ENCODE assay signal across 23 mouse cellular contexts in genomic region chr17:70305021-70305420, GRCm38 (mm10).
A peak's percentile ranks its signal among the peaks of the same experiment; 100 is the strongest.
DNase-seq lines count a peak whose midpoint lies in the region; ATAC-seq and TF ChIP-seq lines count a peak whose summit lies in the region.
"Had no signal": no experiment of that assay in that cellular context is flagged by ENCODE, and none has a peak within 500 bp of the region (broad histone marks: within the 10 kb centered on the region; RNA-seq: fewer than 3 reads in every experiment).

No protein-coding gene starts in this region.

- H3K27ac ChIP-seq in hindbrain, postnatal 0 days: no peak overlapping the region
- H3K27ac ChIP-seq in hindbrain, embryonic 13.5 days: no peak overlapping the region
- H3K27ac ChIP-seq in forebrain, embryonic 15.5 days (replicated peaks): no peak overlapping the region
- H3K27ac ChIP-seq: embryonic facial prominence, embryonic 15.5 days; forebrain, embryonic 10.5 days; hindbrain, embryonic 10.5 days; hindbrain, embryonic 15.5 days had no signal

- ATAC-seq in hindbrain, postnatal 0 days: no peak
- no peak for ATAC-seq in hindbrain, embryonic 13.5 days (ENCODE audit: low FRiP score)
- ATAC-seq in forebrain, embryonic 15.5 days (replicated peaks): no peak
- ATAC-seq: activated CD4-positive, CD25-positive, alpha-beta regulatory T cell, adult 4 months; forebrain, embryonic 16.5 days; inflammation-experienced regulatory T-cells, adult 6 months; intestine, postnatal 0 days had no signal

- no peaks in the 10 kb centered on the region for H3K9me3 ChIP-seq in hindbrain, postnatal 0 days (ENCODE audit: low read length)
- H3K9me3 ChIP-seq in hindbrain, embryonic 13.5 days: no peaks in the 10 kb centered on the region
- H3K9me3 ChIP-seq in forebrain, embryonic 15.5 days: no peaks in the 10 kb centered on the region
- H3K9me3 ChIP-seq: embryonic facial prominence, embryonic 15.5 days; forebrain, embryonic 10.5 days; heart, embryonic 12.5 days; hindbrain, embryonic 10.5 days; hindbrain, embryonic 15.5 days had no signal

- H3K36me3 ChIP-seq in hindbrain, postnatal 0 days (ENCODE audit: insufficient read depth, low read length): no peaks in the 10 kb centered on the region
- no peaks in the 10 kb centered on the region for H3K36me3 ChIP-seq in hindbrain, embryonic 13.5 days
- no peaks in the 10 kb centered on the region for H3K36me3 ChIP-seq in forebrain, embryonic 15.5 days
- H3K36me3 ChIP-seq: embryonic facial prominence, embryonic 15.5 days; forebrain, embryonic 10.5 days; heart, embryonic 12.5 days; hindbrain, embryonic 10.5 days; hindbrain, embryonic 15.5 days had no signal

- TF ChIP-seq CTCF in hindbrain, postnatal 0 days (IDR thresholded peaks at IDR 0.05; ENCODE audit: low read depth): no peak

- WGBS in hindbrain, postnatal 0 days: 59% methylated on average over 5 of the region's 5 CpGs
- WGBS in hindbrain, embryonic 13.5 days: 74% methylated on average over 5 of the region's 5 CpGs
- WGBS in forebrain, embryonic 15.5 days: 78% methylated on average over 5 of the region's 5 CpGs

- no peak overlapping the region for H3K9ac ChIP-seq in hindbrain, postnatal 0 days (replicated peaks; ENCODE audit: low read length)
- no peak overlapping the region for H3K9ac ChIP-seq in hindbrain, embryonic 13.5 days
- H3K9ac ChIP-seq in forebrain, embryonic 15.5 days (replicated peaks): no peak overlapping the region
- H3K9ac ChIP-seq: embryonic facial prominence, embryonic 15.5 days; heart, embryonic 12.5 days; hindbrain, embryonic 15.5 days had no signal

- H3K4me2 ChIP-seq in hindbrain, postnatal 0 days (ENCODE audit: low read depth, low read length): no peak overlapping the region
- H3K4me2 ChIP-seq in hindbrain, embryonic 13.5 days: no peak overlapping the region
- H3K4me2 ChIP-seq in forebrain, embryonic 15.5 days (replicated peaks): no peak overlapping the region
- H3K4me2 ChIP-seq: embryonic facial prominence, embryonic 15.5 days; heart, embryonic 12.5 days; hindbrain, embryonic 15.5 days had no signal

- no peak overlapping the region for H3K4me3 ChIP-seq in hindbrain, postnatal 0 days (ENCODE audit: low read length)
- no peak overlapping the region for H3K4me3 ChIP-seq in hindbrain, embryonic 13.5 days
- no peak overlapping the region for H3K4me3 ChIP-seq in forebrain, embryonic 15.5 days
- H3K4me3 ChIP-seq: embryonic facial prominence, embryonic 15.5 days; erythroblast, embryonic 14.5 days; forebrain, embryonic 10.5 days; heart, embryonic 12.5 days; hindbrain, embryonic 10.5 days; hindbrain, embryonic 15.5 days had no signal

- no peaks in the 10 kb centered on the region for H3K27me3 ChIP-seq in hindbrain, postnatal 0 days (ENCODE audit: insufficient read depth, low read length)
- no peaks in the 10 kb centered on the region for H3K27me3 ChIP-seq in hindbrain, embryonic 13.5 days
- no peaks in the 10 kb centered on the region for H3K27me3 ChIP-seq in forebrain, embryonic 15.5 days
- H3K27me3 ChIP-seq: embryonic facial prominence, embryonic 15.5 days; heart, embryonic 12.5 days; hindbrain, embryonic 15.5 days had no signal

- peak; percentile 18 for DNase-seq in hindbrain, postnatal 0 days (ENCODE audit: low spot score)
- DNase-seq in cerebellum, adult 11 months: peak; percentile 63
- peak; percentile 60 for DNase-seq in cerebellum, adult 8-10 months
- peak; percentile 48 to 64 for DNase-seq in cerebellum, postnatal 14 days
- DNase-seq in right cerebral cortex, adult 2 months (ENCODE audit: low spot score in 2 of 2): no peak
- no peak for DNase-seq in heart, adult 8-10 months (ENCODE audit: low spot score)
- DNase-seq: adrenal gland, postnatal 14 days; embryo, embryonic 11 days; gastrocnemius, postnatal 10 days; heart, adult 18-20 months; kidney, adult 8-10 months had no signal

- no peaks in the 10 kb centered on the region for H3K4me1 ChIP-seq in hindbrain, postnatal 0 days (ENCODE audit: insufficient read depth, low read length)
- 0 out of 2 replicates have a peak, but pooled peaks cover 9% of the 10 kb centered on the region for H3K4me1 ChIP-seq in hindbrain, embryonic 13.5 days (replicated peaks)
- H3K4me1 ChIP-seq in forebrain, embryonic 15.5 days: 0 out of 2 replicates have a peak, but pooled peaks cover 6% of the 10 kb centered on the region
- H3K4me1 ChIP-seq: embryonic facial prominence, embryonic 15.5 days; heart, embryonic 12.5 days had no signal

Comparison
In these comparisons a context has a peak if more than half of its experiments do, and no peak if none do; other contexts are left out.
1. DNase-seq: peak in hindbrain, postnatal 0 days (single experiment), cerebellum, adult 11 months (single experiment), cerebellum, adult 8-10 months (single experiment) and cerebellum, postnatal 14 days (2 of 2); none in right cerebral cortex, adult 2 months (0 of 2) and heart, adult 8-10 months (single experiment).